Mouse (Mus musculus): Measurements from ENCODE around the gene Exosc5.

Gene Exosc5

DNA sequence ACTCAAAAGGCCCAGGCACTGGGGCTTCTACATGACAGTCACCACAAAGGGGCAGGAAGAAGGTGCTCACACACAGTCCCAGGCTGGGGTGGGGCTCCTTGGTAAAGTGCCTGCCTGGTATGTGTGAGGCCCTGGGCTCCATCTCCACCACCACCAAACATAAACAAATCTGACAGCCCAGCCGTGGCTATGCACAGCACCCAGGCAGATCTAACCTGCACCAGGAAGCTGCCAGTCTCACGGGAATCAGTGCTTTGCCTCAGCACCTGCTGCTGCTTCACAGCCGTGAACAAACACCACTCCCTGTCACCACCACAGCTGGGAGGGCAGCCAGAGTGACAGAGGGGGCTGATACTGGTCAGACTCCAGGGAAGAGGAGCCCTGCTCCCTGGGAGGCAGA is 22.6 kb upstream of the Exosc5 start:
- whole genome bisulfite sequencing = 83% methylated on average over 3 of the region's 3 CpGs

DNA sequence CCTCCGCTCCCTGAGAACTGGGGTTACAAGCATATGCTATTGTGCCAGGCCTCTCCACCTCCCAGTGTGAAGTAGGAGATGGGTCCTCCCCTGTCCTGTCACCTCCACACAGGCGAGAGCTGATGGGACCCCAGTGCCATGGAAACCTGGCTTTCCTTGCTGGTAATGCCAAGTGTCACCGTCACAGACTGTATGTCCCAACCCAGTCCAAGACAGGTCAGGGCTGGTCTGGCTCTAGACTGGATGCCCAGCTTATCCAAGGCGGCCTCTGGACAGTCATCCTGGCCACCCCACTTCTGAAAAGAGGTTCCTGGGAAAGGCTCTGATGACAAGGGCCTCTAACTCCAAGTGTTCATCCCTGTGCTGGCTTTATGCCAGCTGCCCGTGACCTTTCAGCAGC is 21.9 kb upstream of the Exosc5 start:
- 98% methylated on average over 5 of the region's 5 CpGs for WGBS

DNA sequence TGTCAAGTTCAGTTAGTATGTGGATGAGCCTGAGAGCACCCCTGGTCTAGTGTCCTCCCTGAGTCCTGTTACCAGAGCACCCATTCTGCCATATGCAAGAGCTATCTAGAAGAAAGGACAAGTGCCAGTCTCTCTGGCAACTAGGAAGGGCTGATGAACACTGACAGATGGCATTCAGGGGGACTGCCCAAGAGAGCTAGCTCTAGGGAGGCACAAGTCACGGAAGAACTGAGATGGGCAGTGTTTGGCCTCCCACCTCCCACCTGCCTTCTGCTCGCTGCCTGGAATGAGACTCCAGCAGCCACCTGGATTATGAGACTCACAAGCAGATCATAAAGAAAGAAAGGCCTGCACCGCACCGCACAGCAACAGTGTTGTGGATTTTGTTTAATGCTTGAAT is 19.2 kb upstream of the Exosc5 start:
- WGBS = 68% methylated on average over 4 of the region's 4 CpGs

DNA sequence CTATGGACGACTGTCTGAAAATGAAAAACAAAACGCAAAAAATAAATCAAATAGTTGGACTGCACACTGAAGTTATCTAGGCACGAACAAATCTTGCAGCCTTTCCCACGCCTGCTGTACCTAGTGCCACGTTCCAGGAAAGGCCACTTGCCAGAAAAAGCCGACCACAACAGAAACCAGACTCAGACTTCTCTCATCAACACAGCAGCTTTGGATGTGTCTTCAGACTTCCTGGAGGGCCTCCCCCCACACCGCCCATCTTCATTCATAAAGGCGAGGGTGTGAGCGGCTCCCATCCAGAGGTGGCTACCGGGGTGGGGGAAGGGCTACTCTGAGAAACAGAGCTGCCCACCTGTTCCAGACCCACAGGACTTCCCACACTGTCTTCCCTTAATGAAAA is 14.8 kb upstream of the Exosc5 start:
- 56% methylated on average over 10 of the region's 10 CpGs for WGBS

DNA sequence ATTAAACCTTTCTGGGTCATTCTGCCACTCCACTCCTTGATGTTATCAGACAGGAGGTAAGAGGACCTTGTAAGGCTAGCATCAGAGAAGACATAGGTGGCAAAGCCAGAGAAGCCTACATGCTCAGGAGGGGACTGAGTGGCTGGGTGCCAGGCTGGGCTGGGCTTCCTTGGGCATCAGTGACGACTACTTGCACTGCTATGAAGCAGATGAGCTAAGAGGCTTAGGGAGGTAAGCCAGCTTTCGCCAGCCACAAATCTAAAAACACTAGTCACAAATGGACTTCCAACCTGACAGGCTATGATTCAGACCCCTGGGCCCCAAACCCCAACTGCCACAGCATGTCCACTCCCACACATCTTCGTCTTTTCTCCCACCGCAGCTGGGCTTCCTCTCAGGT is 14.3 kb upstream of the Exosc5 start:
- 78% methylated on average over 4 of the region's 4 CpGs for WGBS

DNA sequence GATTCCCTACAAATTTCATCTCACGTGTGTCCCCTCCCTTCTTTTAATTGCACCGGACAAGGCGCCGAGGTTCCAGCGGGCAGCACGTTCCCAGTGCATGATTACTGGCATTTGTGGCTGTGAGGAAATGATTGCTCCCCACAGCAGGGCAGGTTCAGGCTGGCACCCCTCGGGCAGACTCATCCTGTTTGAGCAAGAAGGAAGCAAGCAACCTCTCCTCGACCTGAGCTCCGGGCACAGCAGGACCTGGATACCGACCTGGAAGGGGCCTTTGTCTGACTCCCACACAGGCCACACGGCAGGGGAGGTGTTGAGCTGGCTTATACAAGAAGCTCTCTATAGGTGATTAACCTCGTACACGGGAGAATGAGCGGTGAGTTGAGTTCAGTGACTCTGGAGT is 13.9 kb upstream of the Exosc5 start:
- WGBS = 62% methylated on average over 14 of the region's 14 CpGs

DNA sequence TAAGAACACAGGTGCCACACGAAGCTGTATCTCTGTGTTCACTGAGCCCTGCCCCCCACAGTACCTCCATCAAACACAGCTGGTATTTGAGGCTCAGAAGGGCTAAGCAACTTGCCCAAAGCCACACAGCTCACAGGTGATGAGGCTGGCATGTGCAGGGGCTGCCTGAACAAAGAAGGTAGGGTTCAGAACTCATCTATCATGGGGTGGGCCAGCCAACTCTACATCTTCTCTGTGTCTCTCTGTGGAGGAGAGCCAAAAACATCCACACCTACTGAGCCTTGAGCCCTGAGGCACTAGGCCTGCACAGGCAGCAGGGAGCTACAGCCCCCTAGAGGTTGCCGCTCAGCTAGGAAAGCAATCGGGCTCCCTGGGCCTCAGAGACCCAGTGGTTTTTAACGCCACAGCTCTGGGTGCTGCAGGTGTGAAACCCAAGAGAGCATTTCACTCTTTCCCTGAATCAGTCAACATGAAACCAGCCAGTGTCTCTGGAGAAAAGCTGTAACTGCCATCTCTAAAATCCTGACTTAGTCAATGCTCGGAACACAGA is 11.3 kb upstream of the Exosc5 start:
- 75% methylated on average over 5 of the region's 5 CpGs for WGBS

DNA sequence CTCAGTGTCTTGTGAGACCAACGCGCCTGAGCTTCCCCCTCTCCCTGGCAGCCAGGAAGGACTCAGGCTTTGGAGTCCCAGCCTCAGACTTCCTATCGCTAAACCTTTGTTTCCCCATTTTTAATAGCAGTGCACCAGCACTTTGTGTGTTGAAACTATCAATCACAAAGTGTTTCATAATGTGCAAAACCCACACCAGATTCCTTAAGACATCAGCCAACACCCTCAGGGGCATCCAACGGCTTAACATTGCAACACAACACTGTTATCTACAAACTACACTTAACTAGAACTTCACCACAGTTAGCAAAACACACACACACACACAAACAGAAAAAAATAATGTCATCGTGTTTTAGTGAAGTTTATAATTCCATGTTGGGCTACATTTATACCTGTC is 9.1 kb upstream of the Exosc5 start:
- WGBS = 83% methylated on average over 5 of the region's 5 CpGs

DNA sequence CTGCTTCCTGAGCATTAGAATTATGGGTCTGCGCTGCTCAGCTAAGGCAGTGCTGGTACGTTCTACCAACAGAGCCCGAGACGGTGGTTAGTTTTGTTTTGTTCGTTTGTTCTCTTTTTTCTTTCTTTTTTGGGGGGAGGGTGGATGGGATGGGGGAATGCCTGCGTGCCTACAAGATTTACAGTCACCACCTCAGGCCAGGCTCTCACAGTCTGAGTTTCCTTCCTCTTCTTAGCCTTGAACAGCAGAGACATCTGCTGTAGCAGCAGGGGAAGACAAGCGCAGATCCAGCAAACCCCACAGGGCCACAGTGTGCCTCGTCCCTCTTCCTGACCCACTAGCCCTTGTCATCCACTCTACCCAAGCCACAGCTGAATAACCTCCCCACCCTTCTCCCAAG is 7.7 kb upstream of the Exosc5 start:
- 85% methylated on average over 8 of the region's 8 CpGs for WGBS

DNA sequence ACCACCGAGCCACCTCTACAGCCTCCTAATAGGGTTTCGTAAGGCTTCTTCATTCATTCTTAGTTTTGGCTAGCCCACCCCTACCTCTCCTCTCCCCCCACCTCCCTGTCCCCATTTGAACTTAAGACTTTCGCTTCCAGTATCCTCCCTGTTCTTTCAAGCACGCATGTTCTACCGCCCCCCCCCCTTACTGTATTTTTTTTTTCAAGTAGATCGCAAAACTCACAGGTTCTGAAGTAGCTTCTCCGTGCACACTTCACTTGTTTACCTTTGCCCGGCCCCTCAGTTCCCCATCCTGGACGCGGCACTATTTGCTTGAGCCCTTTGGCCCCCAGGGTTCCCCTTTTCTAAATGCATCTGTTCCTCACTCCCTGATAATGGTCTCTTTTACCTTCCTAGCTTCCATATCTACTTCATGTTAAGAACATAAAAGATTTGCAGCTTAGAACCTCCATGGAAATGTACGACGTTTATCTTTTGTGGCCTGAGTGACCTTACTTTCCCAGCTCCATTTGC is 6.7 kb upstream of the Exosc5 start:
- 93% methylated on average over 12 of the region's 12 CpGs for WGBS

DNA sequence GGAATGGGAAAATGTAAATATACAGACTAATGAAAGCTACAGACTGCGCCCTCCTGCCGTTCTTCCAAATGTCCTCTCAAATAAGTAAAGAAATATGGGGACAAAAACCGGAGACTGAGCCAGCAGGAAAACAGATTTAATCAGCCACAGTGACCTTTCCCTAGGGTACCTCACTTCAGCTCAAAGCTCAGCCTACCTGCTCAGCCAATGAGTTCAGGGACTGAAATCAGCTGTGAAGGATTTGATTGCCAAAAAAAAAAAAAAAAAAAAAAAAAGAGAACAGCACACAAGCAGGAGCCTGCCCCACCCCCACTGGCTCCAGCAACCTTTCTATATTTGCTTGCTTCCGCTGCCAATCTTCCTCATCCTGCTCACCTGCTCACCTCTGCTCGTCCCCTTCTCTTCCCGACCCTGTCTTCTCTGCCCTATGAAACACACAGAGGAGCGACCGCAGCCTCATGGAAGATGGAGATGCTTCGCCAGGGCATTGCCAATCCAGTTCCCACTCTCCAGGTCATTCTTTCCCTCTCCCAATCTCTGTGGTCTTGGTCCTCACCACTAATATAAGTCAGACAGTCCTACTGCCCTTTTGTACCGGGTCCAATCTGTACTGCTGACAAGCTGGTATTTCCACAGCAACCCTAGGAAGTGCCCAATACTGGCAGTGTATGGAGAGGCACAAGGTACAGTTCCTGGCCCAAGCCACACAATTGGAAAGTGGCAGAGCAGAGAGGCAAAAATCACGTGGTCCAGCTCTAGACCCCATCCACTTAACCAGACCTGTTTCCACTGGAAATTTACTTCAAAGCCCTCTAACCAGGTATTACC is 3.1 kb upstream of the Exosc5 start:
- 78% methylated on average over 11 of the region's 11 CpGs for WGBS

DNA sequence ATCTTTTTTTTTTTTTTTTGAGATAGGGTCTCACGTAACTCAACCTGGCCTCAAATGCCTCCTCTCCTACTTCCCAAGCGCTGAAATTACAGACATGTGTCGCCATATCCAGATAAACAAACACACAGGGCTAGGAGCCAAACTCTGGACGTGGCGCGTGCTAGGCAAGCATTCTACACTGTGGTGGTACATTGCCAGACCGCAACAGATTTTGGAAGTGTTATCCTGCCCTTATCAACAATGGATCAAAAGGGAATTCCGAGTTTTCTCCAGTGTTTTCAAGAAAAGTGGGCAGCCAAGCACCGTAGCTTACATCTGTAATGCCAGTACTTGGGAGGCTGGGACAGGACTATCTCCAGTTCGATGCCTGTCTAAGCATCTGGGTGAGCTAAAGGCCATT is 1.2 kb upstream of the Exosc5 start:
- 24% methylated on average over 10 of the region's 10 CpGs for WGBS

DNA sequence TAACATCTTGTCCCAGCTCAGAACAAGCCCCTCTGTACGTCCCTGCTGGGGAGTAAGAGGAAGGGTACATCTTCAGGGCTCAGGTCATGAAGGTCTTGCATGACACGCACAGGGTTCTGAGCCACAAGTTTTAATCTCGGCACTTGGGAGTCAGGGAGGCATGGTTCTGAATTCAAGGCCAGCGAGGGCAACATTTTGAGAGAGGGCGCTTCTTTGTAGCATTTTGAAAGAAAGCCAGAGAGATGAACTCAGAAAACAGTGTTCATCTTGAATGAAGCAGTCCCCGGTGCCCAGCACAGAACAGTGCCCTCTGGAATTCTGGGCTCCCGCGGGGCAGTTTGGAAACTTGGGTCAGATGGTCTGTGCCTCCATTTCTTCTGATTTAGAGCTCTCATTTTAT is 7.4 kb downstream of the Exosc5 start:
- WGBS = 95% methylated on average over 8 of the region's 8 CpGs

DNA sequence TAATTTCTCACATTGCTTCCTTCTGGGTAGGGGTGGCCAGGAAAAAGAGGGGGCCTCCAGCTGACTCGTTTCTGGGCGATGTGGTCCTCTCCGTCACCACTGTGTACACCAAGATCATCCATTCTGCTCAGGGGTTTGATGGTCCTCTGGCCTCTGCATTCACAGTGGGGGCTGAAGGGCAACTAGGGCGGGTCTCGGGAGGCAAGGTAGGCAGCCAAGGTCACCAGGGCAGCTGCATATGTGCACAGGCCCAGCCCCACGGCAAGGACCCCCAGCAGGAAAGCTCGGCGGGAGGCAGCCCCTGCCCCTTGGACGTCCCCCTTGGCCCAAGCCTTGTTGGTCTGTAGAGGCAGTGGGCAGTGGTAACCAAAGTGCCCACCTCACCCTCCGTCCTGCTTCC is 10.2 kb downstream of the Exosc5 start:
- 92% methylated on average over 10 of the region's 10 CpGs for WGBS

DNA sequence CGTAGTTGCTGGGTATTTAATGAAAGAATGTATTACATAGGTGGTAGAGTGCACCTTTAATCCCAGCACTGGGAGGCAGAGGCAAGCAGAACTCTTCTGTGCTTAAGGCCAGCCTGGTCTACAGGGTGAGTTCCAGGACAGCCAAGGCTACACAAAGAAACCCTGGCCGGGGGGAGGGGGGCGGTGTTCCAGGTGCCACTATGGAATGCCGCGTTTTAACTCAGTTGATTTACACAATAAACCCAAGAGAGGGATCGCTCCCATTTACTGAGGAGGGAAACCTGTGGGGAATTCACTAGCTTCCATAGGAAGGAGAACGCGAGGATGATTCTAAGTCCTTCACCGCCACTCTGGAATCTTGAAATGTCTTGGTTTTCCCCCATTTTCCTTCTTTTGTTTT is 10.7 kb downstream of the Exosc5 start:
- 81% methylated on average over 9 of the region's 9 CpGs for WGBS

DNA sequence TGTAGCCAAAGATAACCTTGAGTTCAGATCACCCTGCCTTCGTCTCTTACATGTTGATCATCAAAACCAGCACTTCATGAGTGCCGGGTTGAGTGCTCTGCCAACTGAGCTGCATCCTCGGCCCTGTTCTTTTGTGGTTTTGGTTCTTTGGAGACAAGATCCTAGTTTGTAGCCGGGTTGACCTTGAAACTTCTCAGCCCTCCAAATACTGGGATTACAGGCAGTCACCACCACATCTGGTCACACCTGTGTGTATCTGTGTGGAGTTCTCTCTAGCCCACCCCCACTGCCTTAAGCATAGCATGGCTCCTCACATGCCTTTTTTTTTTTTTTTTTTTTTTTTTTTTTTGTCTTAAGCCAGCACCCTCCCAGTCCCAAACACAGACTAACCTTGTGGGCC is 11.1 kb downstream of the Exosc5 start:
- WGBS = 92% methylated on average over 4 of the region's 4 CpGs

DNA sequence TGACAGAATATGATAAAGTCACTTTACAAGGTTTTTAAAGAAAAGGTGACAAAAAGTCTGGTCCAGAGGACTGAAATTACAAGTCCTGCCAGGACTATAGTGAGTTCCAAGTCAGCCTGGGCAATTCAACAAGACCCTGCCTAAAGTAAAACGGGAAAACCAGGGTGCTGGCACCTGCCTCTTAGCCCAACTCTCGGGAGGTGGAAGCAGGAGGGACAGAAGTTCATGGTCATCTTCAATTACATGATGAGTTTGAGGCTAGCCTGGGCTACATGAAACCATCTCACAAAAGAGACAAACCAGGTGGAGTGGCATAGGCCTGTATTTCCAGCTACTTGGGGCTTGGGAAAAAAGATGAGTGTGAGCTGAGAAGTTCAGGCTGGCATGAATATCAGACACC is 12.7 kb downstream of the Exosc5 start:
- WGBS = 74% methylated on average over 2 of the region's 2 CpGs

DNA sequence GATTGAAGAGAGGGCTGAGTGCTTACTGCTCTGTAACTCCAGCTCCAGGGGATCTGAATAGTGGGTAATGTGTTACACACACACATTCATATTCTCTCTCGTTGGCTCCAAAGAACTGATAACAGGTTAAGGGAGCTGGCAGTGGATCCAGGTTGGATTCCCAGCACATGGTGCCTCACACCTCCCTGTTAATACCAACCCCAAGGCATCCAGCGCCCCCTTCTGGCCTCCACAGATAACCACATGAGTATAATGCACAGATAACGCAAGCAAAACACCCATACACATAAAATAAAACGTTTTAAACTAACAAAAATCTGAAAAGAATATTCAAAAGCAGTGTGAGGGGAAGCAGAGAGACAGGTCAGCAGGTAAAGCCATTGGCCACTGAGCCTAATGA is 13.5 kb downstream of the Exosc5 start:
- WGBS = 57% methylated on average over 4 of the region's 4 CpGs

DNA sequence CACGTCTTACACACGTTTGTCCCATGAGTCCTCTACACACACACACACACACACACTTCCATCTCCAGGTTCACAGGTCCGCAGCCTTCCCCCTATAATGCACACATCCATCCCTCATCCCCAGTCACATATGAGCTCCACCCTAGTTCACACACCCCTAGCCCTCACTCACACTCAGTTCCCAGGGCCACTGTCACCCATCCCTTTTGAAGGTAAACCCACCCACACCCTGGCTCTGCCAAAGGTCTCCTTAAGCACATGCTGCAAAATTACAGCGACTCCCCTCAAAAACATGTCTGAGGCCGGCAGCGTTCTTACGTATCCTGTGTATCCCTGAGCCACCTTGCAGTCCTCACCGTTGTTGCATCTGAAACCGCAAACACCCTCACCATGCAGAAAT is 15.3 kb downstream of the Exosc5 start:
- WGBS = 20% methylated on average over 9 of the region's 9 CpGs

DNA sequence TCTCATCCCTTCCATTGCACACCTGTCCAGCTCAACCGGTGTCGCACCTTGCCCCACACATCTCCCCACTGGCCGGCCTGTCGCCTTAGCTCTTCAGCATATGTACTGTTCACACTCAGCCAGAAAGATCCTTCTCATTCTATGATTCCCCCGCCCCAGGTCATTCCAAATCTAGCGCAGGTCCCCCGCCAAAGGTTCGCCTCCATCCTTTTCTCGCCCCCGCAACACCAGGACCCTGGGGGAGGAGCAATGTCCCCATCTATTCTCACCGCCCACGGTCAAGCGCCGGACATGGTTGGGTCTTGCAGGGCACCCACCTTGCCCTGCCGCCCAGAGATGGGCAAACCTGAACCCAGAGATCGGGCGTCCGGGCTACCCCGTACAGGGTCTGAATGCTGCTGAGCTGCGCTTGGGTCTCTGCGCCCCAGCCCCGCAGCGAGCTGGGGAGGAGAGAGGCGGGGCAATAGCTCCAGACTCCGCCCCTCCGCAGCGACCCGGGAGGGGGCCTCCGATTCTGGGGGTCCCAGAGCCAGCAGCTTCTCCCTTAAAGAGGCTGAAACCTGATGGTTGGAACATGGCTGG is 15.8 kb downstream of the Exosc5 start, which contains the start of gene Tmem91:
Tmem91 (minus strand) TSS at position 448 of the 582 bp plus-strand sequence.
- 2% methylated on average over 29 of the region's 29 CpGs for WGBS

DNA sequence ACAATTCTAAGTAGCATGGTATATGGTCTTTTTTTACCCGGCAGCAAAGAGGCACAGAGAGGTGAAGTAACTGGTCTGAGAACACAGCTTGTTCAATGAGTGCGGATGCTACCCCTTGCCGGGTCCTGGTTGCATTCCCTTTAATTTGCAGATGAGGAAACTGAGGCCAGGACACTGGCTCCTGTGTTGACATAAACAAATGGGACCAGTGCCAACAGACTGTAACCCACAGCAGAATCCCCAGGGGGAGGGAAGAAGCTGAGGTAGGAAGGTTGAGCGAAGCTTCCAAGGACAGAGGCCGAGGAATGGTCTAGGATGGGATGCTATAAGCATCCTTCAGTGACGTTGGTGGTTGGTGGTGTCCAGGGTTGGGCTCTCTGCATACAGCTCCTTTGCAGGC is 16.4 kb downstream of the Exosc5 start:
- 27% methylated on average over 6 of the region's 6 CpGs for WGBS

DNA sequence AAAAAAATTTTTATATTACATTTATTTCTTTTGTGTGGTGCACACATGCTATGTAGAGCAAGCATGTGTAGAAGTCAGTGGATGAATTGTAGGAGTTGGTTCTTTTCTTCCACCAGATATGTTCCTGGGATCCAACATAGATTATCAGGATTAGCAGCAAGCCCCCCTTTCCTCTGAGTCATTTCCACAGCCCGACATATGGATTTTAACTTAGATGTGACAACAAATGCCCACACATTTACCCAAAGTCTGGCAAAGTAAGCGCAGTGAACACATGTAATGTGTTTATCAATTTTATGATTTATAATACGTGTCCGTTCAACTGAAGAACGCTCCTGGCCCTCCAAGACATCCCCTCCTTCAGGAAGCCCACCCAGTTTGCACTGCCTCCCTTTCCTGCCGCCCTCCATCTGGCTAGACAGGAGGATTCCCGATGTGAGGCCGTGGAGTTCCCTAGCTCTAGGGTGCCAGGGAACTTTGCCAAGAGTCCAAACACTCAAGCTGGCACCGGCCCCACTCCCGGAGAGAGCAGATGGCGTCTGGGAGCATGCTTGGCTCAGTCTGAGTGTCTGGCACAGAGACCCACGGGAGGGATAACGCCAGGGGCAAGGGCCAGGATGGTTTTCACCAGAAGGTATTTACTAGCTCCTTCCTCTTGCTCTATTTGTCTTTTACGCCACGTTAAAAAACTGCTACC is 17.3 kb downstream of the Exosc5 start:
- WGBS = 7% methylated on average over 15 of the region's 15 CpGs
